Mouse (Mus musculus) G1E (cell line): Measurements from ENCODE around the gene Fn1.

Source experiments
- CTCF ChIP-seq: IDR thresholded peaks from 2 replicates; pipeline ENCODE4 v1.5.1; 2012; ENCODE audit warnings: low read depth, low read length, inconsistent platforms, mixed read lengths
- GATA2 ChIP-seq: IDR thresholded peaks from 2 replicates; pipeline ENCODE4 v1.6.1; 2012; ENCODE audit warnings: low read depth, low read length, inconsistent platforms, borderline replicate concordance

GRCm38 (mm10) chr1:71635101-71636014 is 17.6 kb downstream of the Fn1 start:
- TF ChIP-seq CTCF = no peak
- TF ChIP-seq GATA2 = no peak
